Mouse (Mus musculus): Measurements from ENCODE around the gene Grid2.

- TF ChIP-seq CTCF (IDR thresholded peaks at IDR 0.05; ENCODE audit: control insufficient read depth, insufficient read depth, insufficient replicate concordance, low read depth, low read length) (no peak), POLR2A (IDR thresholded peaks at IDR 0.05; ENCODE audit: control insufficient read depth, low read depth, low read length) (no peak)
Observed at GRCm38 (mm10) chr6:63515957-63516356, 260.3 kb downstream of the Grid2 start.
